Mouse (Mus musculus) ES-Bruce4 (cell line): ENCODE measurements at regions not wholly inside any gene's neighbourhood (a gene's known extent, or its start where the extent isn't known, plus 50 kb on each side); places are given as distances from the start of the nearest gene placed in this dataset.

Experiments
- CTCF ChIP-seq: IDR thresholded peaks from one replicate; pipeline ENCODE4 v1.8.1; 2011; ENCODE audit warnings: low read depth, low read length
- EP300 ChIP-seq: IDR thresholded peaks from 2 replicates; pipeline ENCODE4 v1.6.1; 2011; ENCODE audit warnings: low read depth, low read length; ENCODE audit not compliant: insufficient read depth
- POLR2A ChIP-seq: IDR thresholded peaks from one replicate; pipeline ENCODE4 v1.8.1; 2011; ENCODE audit warnings: low read length; ENCODE audit not compliant: insufficient read depth

DNA sequence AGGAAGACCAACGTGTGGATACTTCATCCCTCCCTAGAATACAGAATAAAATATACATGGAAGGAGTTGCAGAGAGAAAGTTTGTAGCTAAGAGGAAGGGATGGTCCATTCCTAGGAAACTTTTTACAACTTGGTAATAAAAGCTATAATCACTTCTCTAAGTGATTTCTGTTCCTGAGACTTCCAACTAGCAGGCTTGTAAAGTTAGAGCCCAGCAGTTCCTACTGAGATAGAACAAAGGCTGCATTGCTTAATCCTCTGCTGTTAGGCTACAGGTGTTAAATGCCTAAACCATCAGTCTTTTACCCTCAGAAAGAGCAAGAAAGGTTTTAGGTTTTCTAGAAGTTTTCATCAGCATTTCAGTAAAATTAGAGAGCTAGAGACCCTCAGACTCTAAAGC lies 209.2 kb downstream of the Gm7361 start:
- TF ChIP-seq CTCF (no peak), POLR2A (no peak), EP300 (no peak)
